Mouse (Mus musculus) forebrain, embryonic 12.5 days (tissue): Measurements from ENCODE around the gene Anxa6. TPM values are rescaled to one million over a fixed set of nuclear protein-coding genes. Genes with fewer than 3 reads are reported as not detected.

ENCODE experiments used
- ATAC-seq: fragments of 200-750 bp; cut with Nextera tagmentation; 2 replicates; pipeline ENCODE4 v1.8.0; 2017; ENCODE audit warnings: moderate TSS enrichment; ENCODE audit not compliant: low FRiP score
- H3K27ac ChIP-seq: fragments of 300-500 bp; sonication (generic); 2 replicates; pipeline ENCODE4 v1.5.1; 2016; ENCODE audit warnings: mild to moderate bottlenecking
- H3K27me3 ChIP-seq: fragments of 300-500 bp; sonication (generic); 2 replicates; pipeline ENCODE4 v1.6.1; 2016; ENCODE audit warnings: mild to moderate bottlenecking
- H3K36me3 ChIP-seq: fragments of 300-500 bp; sonication (generic); replicated peaks from 2 replicates; pipeline ENCODE4 v1.6.1; 2016; ENCODE audit warnings: mild to moderate bottlenecking
- H3K4me1 ChIP-seq: fragments of 300-500 bp; sonication (generic); 2 replicates; pipeline ENCODE4 v1.6.1; 2016
- H3K4me2 ChIP-seq: fragments of 300-500 bp; sonication (generic); 2 replicates; pipeline ENCODE4 v1.6.1; 2016; ENCODE audit warnings: mild to moderate bottlenecking, moderate library complexity
- H3K4me3 ChIP-seq: fragments of 300-500 bp; sonication (generic); replicated peaks from 2 replicates; pipeline ENCODE4 v1.5.1; 2016; ENCODE audit warnings: mild to moderate bottlenecking
- H3K9ac ChIP-seq: fragments of 300-500 bp; sonication (generic); 2 replicates; pipeline ENCODE4 v1.6.1; 2016; ENCODE audit warnings: mild to moderate bottlenecking
- H3K9me3 ChIP-seq: fragments of 300-500 bp; sonication (generic); 2 replicates; pipeline ENCODE4 v1.6.1; 2016
- WGBS: fragments of 180-500 bp; shearing (Covaris S2); methylation state at CpG from one replicate; pipeline ENCODE4 v1.1.7; 2016; 5-methylcytosine and 5-hydroxymethylcytosine counted together
- polyA plus RNA-seq: library from polyadenylated mRNA; unstranded; fragments of >200 nt; fragmentation: Nextera tagmentation; extraction: Ambion mirVana; gene quantifications from 2 replicates; pipeline ENCODE4 v1.2.1, GENCODE M21; 2016

The Anxa6 gene
- polyA plus RNA-seq, 1 experiment from 2014 or later: 59.1 TPM

GRCm38 (mm10) chr11:54985086-54985485 lies 48.2 kb downstream of the Anxa6 start:
- Histone ChIP-seq H3K4me1 (no peaks in the 10 kb centered on the region), H3K9me3 (no peaks in the 10 kb centered on the region), H3K4me3 (no peak overlapping the region), H3K27me3 (no peaks in the 10 kb centered on the region), H3K4me2 (no peak overlapping the region), H3K9ac (no peak overlapping the region), H3K27ac (no peak overlapping the region), H3K36me3 (no peaks in the 10 kb centered on the region; the same call in 1 of the 2 replicates)
- no peak for ATAC-seq
- 80% methylated on average over 3 of the region's 3 CpGs for WGBS

- H3K4me2 ChIP-seq: no peak overlapping the region
- no peak overlapping the region for H3K9ac ChIP-seq
- H3K27me3 ChIP-seq: no peaks in the 10 kb centered on the region
- WGBS: 61% methylated on average over 4 of the region's 4 CpGs
- no peak for ATAC-seq
- no peak overlapping the region for H3K27ac ChIP-seq
- no peaks in the 10 kb centered on the region for H3K4me1 ChIP-seq
- H3K9me3 ChIP-seq: no peaks in the 10 kb centered on the region
- H3K36me3 ChIP-seq: no peaks in the 10 kb centered on the region; the same call in 1 of the 2 replicates
- no peak overlapping the region for H3K4me3 ChIP-seq
Observed at GRCm38 (mm10) chr11:54984581-54984980, 48.7 kb downstream of the Anxa6 start.

GRCm38 (mm10) chr11:54984085-54984484 lies 49.2 kb downstream of the Anxa6 start:
- Histone ChIP-seq H3K27me3 (no peaks in the 10 kb centered on the region), H3K9me3 (no peaks in the 10 kb centered on the region), H3K4me2 (no peak overlapping the region), H3K4me3 (no peak overlapping the region), H3K9ac (no peak overlapping the region), H3K27ac (no peak overlapping the region), H3K4me1 (no peaks in the 10 kb centered on the region), H3K36me3 (no peaks in the 10 kb centered on the region; the same call in 1 of the 2 replicates)
- no peak for ATAC-seq
- 1% methylated on average over 6 of the region's 6 CpGs for WGBS

- WGBS: 85% methylated on average over 6 of the region's 6 CpGs
- H3K4me2 ChIP-seq: no peak overlapping the region
- no peak overlapping the region for H3K9ac ChIP-seq
- no peak overlapping the region for H3K27ac ChIP-seq
- H3K4me3 ChIP-seq: no peak overlapping the region
- no peaks in the 10 kb centered on the region for H3K27me3 ChIP-seq
- no peaks in the 10 kb centered on the region for H3K4me1 ChIP-seq
- no peaks in the 10 kb centered on the region for H3K9me3 ChIP-seq
- no peak for ATAC-seq
- no peaks in the 10 kb centered on the region; the same call in 1 of the 2 replicates for H3K36me3 ChIP-seq
Observed at GRCm38 (mm10) chr11:54982520-54982919, 50.7 kb downstream of the Anxa6 start.

GRCm38 (mm10) chr11:54981630-54982029 lies 51.6 kb downstream of the Anxa6 start:
- ATAC-seq: no peak
- no peaks in the 10 kb centered on the region for H3K9me3 ChIP-seq
- no peak overlapping the region for H3K27ac ChIP-seq
- H3K4me2 ChIP-seq: no peak overlapping the region
- WGBS: 91% methylated on average over 4 of the region's 4 CpGs
- no peaks in the 10 kb centered on the region; the same call in 1 of the 2 replicates for H3K36me3 ChIP-seq
- H3K9ac ChIP-seq: no peak overlapping the region
- no peak overlapping the region for H3K4me3 ChIP-seq
- H3K27me3 ChIP-seq: no peaks in the 10 kb centered on the region
- no peaks in the 10 kb centered on the region for H3K4me1 ChIP-seq

- no peaks in the 10 kb centered on the region for H3K9me3 ChIP-seq
- H3K27ac ChIP-seq: no peak overlapping the region
- no peaks in the 10 kb centered on the region for H3K27me3 ChIP-seq
- H3K36me3 ChIP-seq: no peaks in the 10 kb centered on the region; the same call in 1 of the 2 replicates
- H3K9ac ChIP-seq: no peak overlapping the region
- no peak overlapping the region for H3K4me2 ChIP-seq
- H3K4me3 ChIP-seq: no peak overlapping the region
- H3K4me1 ChIP-seq: peaks cover 12% of the 10 kb centered on the region
- WGBS: 73% methylated on average over 6 of the region's 6 CpGs
- ATAC-seq: no peak
Observed at GRCm38 (mm10) chr11:54977385-54977937, 55.8 kb downstream of the Anxa6 start.

- Histone ChIP-seq H3K27ac (no peak overlapping the region), H3K9me3 (no peaks in the 10 kb centered on the region), H3K4me3 (no peak overlapping the region), H3K36me3 (no peaks in the 10 kb centered on the region), H3K9ac (no peak overlapping the region), H3K4me1 (peaks cover 12% of the 10 kb centered on the region), H3K27me3 (no peaks in the 10 kb centered on the region), H3K4me2 (no peak overlapping the region)
- WGBS: 96% methylated on average over 2 of the region's 2 CpGs
- no peak for ATAC-seq
Observed at GRCm38 (mm10) chr11:54976351-54976750, 56.9 kb downstream of the Anxa6 start.

GRCm38 (mm10) chr11:54975756-54976155 lies 57.5 kb downstream of the Anxa6 start:
- Histone ChIP-seq H3K36me3 (no peaks in the 10 kb centered on the region), H3K4me2 (no peak overlapping the region), H3K4me1 (peaks cover 12% of the 10 kb centered on the region), H3K9me3 (no peaks in the 10 kb centered on the region), H3K9ac (no peak overlapping the region), H3K4me3 (no peak overlapping the region), H3K27me3 (no peaks in the 10 kb centered on the region), H3K27ac (no peak overlapping the region)
- no peak for ATAC-seq
- WGBS: 89% methylated on average over 2 of the region's 2 CpGs

- H3K9ac ChIP-seq: no peak overlapping the region
- no peak overlapping the region for H3K4me2 ChIP-seq
- no peaks in the 10 kb centered on the region for H3K9me3 ChIP-seq
- peaks cover 12% of the 10 kb centered on the region for H3K4me1 ChIP-seq
- H3K27me3 ChIP-seq: no peaks in the 10 kb centered on the region
- H3K27ac ChIP-seq: no peak overlapping the region
- WGBS: 85% methylated on average over 5 of the region's 5 CpGs
- no peak overlapping the region for H3K4me3 ChIP-seq
- no peak for ATAC-seq
- H3K36me3 ChIP-seq: no peaks in the 10 kb centered on the region
Observed at GRCm38 (mm10) chr11:54975340-54975739, 57.9 kb downstream of the Anxa6 start.

GRCm38 (mm10) chr11:54974639-54975038 lies 58.6 kb downstream of the Anxa6 start:
- Histone ChIP-seq H3K4me3 (no peak overlapping the region), H3K27me3 (no peaks in the 10 kb centered on the region), H3K4me1 (peaks cover 12% of the 10 kb centered on the region), H3K27ac (no peak overlapping the region), H3K9me3 (no peaks in the 10 kb centered on the region), H3K36me3 (no peaks in the 10 kb centered on the region), H3K9ac (no peak overlapping the region), H3K4me2 (no peak overlapping the region)
- no peak for ATAC-seq
- 92% methylated on average over 4 of the region's 4 CpGs for WGBS

- H3K4me1 ChIP-seq: peaks cover 12% of the 10 kb centered on the region
- no peaks in the 10 kb centered on the region for H3K36me3 ChIP-seq
- WGBS: 65% methylated on average over 8 of the region's 8 CpGs
- peak; percentile 64; the same call in 1 of the 2 replicates for ATAC-seq
- H3K9me3 ChIP-seq: no peaks in the 10 kb centered on the region
- no peak overlapping the region for H3K4me3 ChIP-seq
- H3K9ac ChIP-seq: no peak overlapping the region
- 0 out of 2 replicates have a peak overlapping the region, but pooled peaks have one; percentile 15 for H3K4me2 ChIP-seq
- H3K27me3 ChIP-seq: no peaks in the 10 kb centered on the region
- H3K27ac ChIP-seq: no peak overlapping the region
Observed at GRCm38 (mm10) chr11:54973481-54974212, 59.6 kb downstream of the Anxa6 start.

GRCm38 (mm10) chr11:54972789-54973188 lies 60.5 kb downstream of the Anxa6 start:
- Histone ChIP-seq H3K27ac (no peak overlapping the region), H3K27me3 (no peaks in the 10 kb centered on the region), H3K9ac (no peak overlapping the region), H3K4me1 (peaks cover 12% of the 10 kb centered on the region), H3K4me2 (no peak overlapping the region), H3K9me3 (no peaks in the 10 kb centered on the region), H3K4me3 (no peak overlapping the region), H3K36me3 (no peaks in the 10 kb centered on the region)
- 84% methylated on average over 4 of the region's 6 CpGs for WGBS
- ATAC-seq: no peak
